Mouse (Mus musculus) cerebellum, adult 9-11 months (tissue): Measurements from ENCODE around the gene Vmn2r82.
"Not testable (repeated sequence)": the region's sequence is repeated elsewhere in the genome, so short reads cannot be mapped to it uniquely, and the experiment has no call there.

Experiments used
- DNase-seq: peaks from one replicate; pipeline ENCODE4 v3.0.0; 2022

Gene Vmn2r82

DNA sequence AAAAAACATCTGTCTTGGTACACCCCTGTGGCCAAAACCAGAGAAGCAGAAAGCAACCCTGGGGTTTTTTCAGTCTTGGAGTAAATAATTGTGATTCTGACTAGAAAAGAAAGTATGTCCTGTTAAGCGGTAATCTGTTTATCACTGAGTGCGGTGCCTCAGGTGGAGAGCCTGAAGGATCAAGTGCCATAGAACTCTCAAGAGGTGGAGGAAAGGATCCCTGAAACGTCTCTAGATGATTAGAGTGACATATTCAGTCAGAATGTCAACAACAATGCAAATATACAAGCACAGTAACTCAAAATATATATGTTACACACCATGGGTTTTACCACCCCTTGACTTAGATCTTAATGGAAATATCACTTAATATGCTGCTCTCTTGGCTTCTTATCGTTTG, at the start of gene Vmn2r82:
Gene Vmn2r82, plus strand, starts transcription at position 301 of the 400 bp plus-strand sequence.
- not testable (repeated sequence) for DNase-seq

DNA sequence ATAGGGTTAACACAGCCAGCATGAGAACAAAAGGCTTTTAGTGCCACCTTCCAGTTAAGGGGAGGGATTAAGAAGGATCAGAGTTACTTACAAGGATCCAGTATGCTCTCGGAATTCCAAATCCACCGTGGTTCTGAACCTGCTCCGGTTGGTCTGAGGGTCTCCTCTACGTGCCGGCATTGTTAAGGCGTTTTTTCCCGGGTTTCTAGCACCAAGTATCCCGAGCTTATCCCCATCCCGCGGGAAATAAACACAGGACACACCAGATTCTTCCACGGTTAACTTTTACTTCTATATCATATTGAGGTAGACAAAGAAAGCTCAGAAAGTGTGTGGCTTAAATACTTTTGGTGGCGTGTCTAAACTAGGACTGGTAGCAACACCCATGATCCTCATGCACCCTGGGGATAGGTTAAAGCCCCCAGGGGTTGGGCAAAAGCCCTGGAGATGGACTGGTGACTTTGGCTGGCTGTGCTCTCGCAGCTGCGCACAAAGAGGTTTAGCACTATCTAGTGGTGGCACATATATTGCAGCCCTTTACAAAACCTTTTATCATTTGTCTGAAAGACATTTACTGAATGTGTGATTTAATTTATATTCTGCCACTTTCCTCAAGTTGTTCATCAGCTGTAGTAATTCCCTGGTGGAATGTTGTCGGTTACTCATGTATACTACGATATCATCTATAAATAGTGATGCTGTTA, 34.1 kb upstream of the Vmn2r82 start:
- DNase-seq = not testable (repeated sequence)

DNA sequence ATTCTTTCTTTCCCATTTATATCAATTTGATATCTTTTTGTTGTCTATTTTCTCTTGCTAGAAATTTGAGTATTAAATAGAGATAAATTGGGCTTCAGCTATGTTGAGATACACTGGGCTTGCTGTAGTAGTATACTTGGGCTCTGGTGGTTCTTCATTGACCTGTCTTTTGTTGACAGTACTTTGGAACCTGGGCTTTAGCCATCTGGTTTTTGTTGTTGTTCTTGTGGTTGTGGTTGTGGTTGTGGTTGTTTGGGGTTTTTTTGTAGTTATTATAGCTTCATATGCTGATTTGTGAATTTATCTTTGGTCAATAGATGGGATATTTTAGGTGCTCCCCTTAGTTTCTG, 33.6 kb upstream of the Vmn2r82 start:
- DNase-seq = no peak

DNA sequence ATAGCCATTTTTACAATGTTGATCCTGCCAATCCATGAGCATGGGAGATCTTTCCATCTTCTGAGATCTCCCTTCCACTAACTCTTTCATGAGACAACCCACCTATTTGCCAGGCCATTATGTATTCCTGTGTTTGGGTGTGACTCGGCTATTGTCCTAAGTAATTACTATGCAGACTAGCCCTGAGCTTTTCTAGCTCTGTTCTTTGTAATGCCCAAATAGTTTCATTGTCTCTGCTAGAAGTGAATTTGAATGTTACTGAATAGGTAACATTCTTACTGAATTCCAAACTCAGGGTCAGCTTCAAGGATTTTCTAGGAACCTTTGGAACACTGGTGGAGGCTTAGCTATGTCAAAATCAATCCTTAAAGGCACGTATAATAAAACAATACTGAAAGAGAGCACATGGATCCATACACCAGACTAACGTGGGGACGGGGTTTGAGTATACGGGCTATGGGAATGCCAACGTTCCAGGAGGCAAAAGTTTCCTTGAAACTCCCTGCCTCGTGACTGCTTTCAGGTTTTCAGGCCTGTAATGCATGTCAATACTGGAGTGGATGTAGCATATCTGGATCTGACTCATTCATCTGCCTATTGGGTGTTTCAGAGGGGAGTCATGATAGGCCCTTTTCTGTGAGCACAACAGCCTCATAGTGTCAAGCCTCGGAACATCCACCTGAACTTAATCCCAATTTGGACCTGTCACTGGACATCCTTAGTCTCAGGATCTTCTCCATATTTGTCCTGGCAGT, 43.8 kb downstream of the Vmn2r82 start:
- not testable (repeated sequence) for DNase-seq

DNA sequence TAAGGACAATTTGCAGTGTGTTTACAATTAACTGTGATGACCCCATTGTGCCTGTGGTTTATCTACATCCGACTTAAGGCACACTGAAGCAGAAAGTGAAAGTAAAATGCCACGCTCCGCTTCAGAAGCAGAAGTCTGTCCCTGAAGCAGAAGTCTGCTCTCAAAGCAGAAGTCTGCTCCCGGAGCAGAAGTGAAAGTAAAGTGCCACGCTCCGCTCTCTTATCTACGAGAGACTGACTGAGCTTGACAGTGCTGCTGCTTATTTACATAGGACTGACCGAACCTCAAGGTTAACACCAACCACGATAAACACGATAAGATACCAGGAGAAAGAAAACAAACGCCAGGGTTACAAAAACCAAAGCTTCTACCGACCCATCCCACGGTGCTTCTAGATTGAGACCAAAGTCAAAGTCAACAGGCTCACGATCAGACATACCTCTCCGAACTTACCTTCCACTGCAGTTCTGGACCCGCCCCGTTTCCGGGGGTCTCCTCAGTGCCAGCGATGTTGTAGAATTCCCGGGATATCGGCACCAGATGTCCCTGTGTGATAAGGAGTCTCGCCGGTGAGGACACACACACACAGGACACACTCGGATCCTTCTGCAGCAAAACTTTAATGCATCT, 60.9 kb downstream of the Vmn2r82 start:
- no peak for DNase-seq

DNA sequence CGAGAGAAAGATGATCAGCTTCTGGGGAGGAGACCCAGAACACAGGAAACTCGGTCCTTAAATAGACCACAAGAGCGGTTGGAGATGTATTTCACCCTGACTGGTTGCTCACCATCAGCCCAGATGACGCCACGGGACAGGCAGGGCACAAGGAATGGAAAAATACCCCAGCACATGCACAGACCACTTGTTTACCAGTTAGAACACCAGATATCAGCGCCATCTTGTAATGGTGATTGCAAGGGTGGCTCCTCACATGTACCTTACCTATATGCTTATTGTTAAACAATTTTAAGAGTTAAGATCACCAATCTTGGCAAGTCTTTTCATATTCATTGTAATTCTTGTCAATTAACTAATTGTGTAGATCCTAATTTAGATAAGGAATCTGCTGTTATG, 61.5 kb downstream of the Vmn2r82 start:
- DNase-seq = not testable (repeated sequence)

DNA sequence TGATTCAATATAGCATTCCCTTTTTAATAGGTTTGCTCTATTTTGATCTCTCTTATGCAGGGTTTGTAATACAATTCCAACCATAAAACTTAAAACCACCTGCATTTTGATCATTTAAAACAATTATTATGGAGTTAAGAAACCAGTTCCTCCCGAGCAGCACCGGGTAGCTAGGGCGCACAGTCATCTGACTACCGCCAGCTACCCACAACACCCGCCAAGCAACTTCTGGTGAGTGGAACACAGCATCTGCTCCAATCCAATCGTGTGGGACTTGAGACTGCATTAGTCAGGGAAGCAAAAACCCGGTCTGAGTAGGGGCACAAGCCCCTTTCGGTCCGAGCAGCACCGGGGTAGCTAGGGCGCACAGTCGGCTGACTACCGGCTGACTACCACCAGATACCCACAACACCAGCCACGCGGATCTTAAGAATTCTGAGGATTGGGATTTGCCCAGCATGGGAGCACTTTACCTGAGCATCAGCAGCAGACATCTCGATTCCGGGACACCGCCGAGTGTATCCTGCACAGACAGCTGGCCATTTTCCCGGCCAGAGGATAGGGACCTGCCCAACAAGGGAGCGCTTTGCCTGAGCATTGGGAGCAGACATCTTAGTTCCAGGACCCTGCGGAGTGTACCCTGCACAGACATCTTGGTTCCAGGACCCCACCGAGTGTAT, 79.0 kb downstream of the Vmn2r82 start:
- not testable (repeated sequence) for DNase-seq
